Comparison of ENCODE assay signal across 9 mouse cellular contexts in genomic region chr2:118711038-118711494, GRCm38 (mm10). TPM values are rescaled to one million over a fixed set of nuclear protein-coding genes. Genes with fewer than 3 reads are reported as not detected.
A peak's percentile ranks its signal among the peaks of the same experiment; 100 is the strongest.
DNase-seq lines count a peak whose midpoint lies in the region; ATAC-seq and TF ChIP-seq lines count a peak whose summit lies in the region.
"Had no signal": no experiment of that assay in that cellular context is flagged by ENCODE, and none has a peak within 500 bp of the region (broad histone marks: within the 10 kb centered on the region; RNA-seq: fewer than 3 reads in every experiment).

No protein-coding gene starts in this region.

- peak overlapping the region; percentile 1 to 19; a peak in 2 of 4 replicates for H3K4me3 ChIP-seq in ES-E14 (ENCODE audit: insufficient read depth in 1 of 2, low read depth in 1 of 2, low read length in 2 of 2, poor library complexity in 1 of 2, severe bottlenecking in 1 of 2)
- peak overlapping the region; percentile 41 for H3K4me3 ChIP-seq in embryonic facial prominence, embryonic 13.5 days
- peak overlapping the region; percentile 47 for H3K4me3 ChIP-seq in hindbrain, embryonic 15.5 days
- 0 out of 2 replicates have a peak overlapping the region, but pooled peaks have one; percentile 12 for H3K4me3 ChIP-seq in liver, embryonic 15.5 days (replicated peaks)
- peak overlapping the region; percentile 49 for H3K4me3 ChIP-seq in neural tube, embryonic 15.5 days (replicated peaks)

- under 1% methylated on average over 36 of the region's 36 CpGs for WGBS in embryonic facial prominence, embryonic 13.5 days
- under 1% methylated on average over 36 of the region's 36 CpGs for WGBS in hindbrain, embryonic 15.5 days
- 27% methylated on average over 36 of the region's 36 CpGs for WGBS in liver, embryonic 15.5 days (ENCODE audit: insufficient replicate concordance)
- 1% methylated on average over 36 of the region's 36 CpGs for WGBS in neural tube, embryonic 15.5 days

- H3K27ac ChIP-seq in ES-E14 (ENCODE audit: insufficient read depth, low read depth, low read length, poor library complexity, severe bottlenecking) = no peak overlapping the region
- H3K27ac ChIP-seq in embryonic facial prominence, embryonic 13.5 days = no peak overlapping the region
- H3K27ac ChIP-seq in hindbrain, embryonic 15.5 days (replicated peaks) = no peak overlapping the region
- H3K27ac ChIP-seq in liver, embryonic 15.5 days (replicated peaks) = no peak overlapping the region
- H3K27ac ChIP-seq in neural tube, embryonic 15.5 days (replicated peaks) = no peak overlapping the region

- H3K36me3 ChIP-seq in ES-E14 (ENCODE audit: control insufficient read depth, insufficient read depth, low read length, poor library complexity, severe bottlenecking) = no peaks in the 10 kb centered on the region
- H3K36me3 ChIP-seq in embryonic facial prominence, embryonic 13.5 days = no peaks in the 10 kb centered on the region
- H3K36me3 ChIP-seq in hindbrain, embryonic 15.5 days = no peaks in the 10 kb centered on the region
- no peaks in the 10 kb centered on the region for H3K36me3 ChIP-seq in liver, embryonic 15.5 days (replicated peaks)
- no peaks in the 10 kb centered on the region for H3K36me3 ChIP-seq in neural tube, embryonic 15.5 days

- DNase-seq in cerebellum, postnatal 10 days = peak; percentile 70 to 75
- no peak for DNase-seq in cerebellum, adult 11 months
- DNase-seq in ES-E14 (ENCODE audit: low read depth, low spot score) = no peak
- DNase-seq in layer of hippocampus, adult 18-20 months (ENCODE audit: low spot score in 2 of 2) = no peak

- H3K27me3 ChIP-seq in embryonic facial prominence, embryonic 13.5 days = peaks cover 84% of the 10 kb centered on the region
- peaks cover 63% of the 10 kb centered on the region for H3K27me3 ChIP-seq in hindbrain, embryonic 15.5 days
- H3K27me3 ChIP-seq in liver, embryonic 15.5 days = peaks cover 77% of the 10 kb centered on the region
- H3K27me3 ChIP-seq in neural tube, embryonic 15.5 days (replicated peaks) = peaks cover 68% of the 10 kb centered on the region
- H3K27me3 ChIP-seq: CH12.LX had no signal

- peak overlapping the region; percentile 77 for H3K4me2 ChIP-seq in embryonic facial prominence, embryonic 13.5 days
- H3K4me2 ChIP-seq in hindbrain, embryonic 15.5 days = peak overlapping the region; percentile 85
- H3K4me2 ChIP-seq in liver, embryonic 15.5 days = peak overlapping the region; percentile 56
- H3K4me2 ChIP-seq in neural tube, embryonic 15.5 days = peak overlapping the region; percentile 95

- H3K4me1 ChIP-seq in ES-E14 (ENCODE audit: control insufficient read depth in 2 of 2, insufficient read depth in 2 of 2, low read length in 2 of 2, poor library complexity in 1 of 2) = no peaks in the 10 kb centered on the region
- H3K4me1 ChIP-seq in embryonic facial prominence, embryonic 13.5 days = peaks cover 29% of the 10 kb centered on the region
- H3K4me1 ChIP-seq in hindbrain, embryonic 15.5 days (replicated peaks) = peaks cover 25% of the 10 kb centered on the region
- H3K4me1 ChIP-seq in liver, embryonic 15.5 days (replicated peaks) = peaks cover 23% of the 10 kb centered on the region
- H3K4me1 ChIP-seq in neural tube, embryonic 15.5 days = peaks cover 19% of the 10 kb centered on the region

- H3K9ac ChIP-seq in ES-E14 (ENCODE audit: insufficient read depth, low read depth, low read length, poor library complexity, severe bottlenecking) = no peak overlapping the region
- H3K9ac ChIP-seq in embryonic facial prominence, embryonic 13.5 days = peak overlapping the region; percentile 65
- H3K9ac ChIP-seq in hindbrain, embryonic 15.5 days = peak overlapping the region; percentile 58
- no peak overlapping the region for H3K9ac ChIP-seq in liver, embryonic 15.5 days
- H3K9ac ChIP-seq in neural tube, embryonic 15.5 days (replicated peaks) = peak overlapping the region; percentile 59

- in situ Hi-C loops in ES-E14 (cut with MboI; ENCODE audit: low sequenced_read_pairs in 2 of 2, unreplicated experiment in 2 of 2) = no loop called here

- H3K9me3 ChIP-seq in ES-E14 (ENCODE audit: control insufficient read depth, insufficient read depth, low read depth, low read length) = no peaks in the 10 kb centered on the region
- no peaks in the 10 kb centered on the region for H3K9me3 ChIP-seq in embryonic facial prominence, embryonic 13.5 days
- H3K9me3 ChIP-seq in hindbrain, embryonic 15.5 days = no peaks in the 10 kb centered on the region
- no peaks in the 10 kb centered on the region for H3K9me3 ChIP-seq in liver, embryonic 15.5 days (replicated peaks)
- H3K9me3 ChIP-seq in neural tube, embryonic 15.5 days (replicated peaks) = no peaks in the 10 kb centered on the region

- ATAC-seq in embryonic facial prominence, embryonic 13.5 days (ENCODE audit: insufficient number of reproducible peaks, insufficient read depth, low FRiP score, low TSS enrichment, low read depth) = no peak
- peak; percentile 78 for ATAC-seq in hindbrain, embryonic 15.5 days (ENCODE audit: low FRiP score, low read depth)
- ATAC-seq in liver, embryonic 15.5 days (ENCODE audit: insufficient read depth) = no peak
- ATAC-seq in neural tube, embryonic 15.5 days (ENCODE audit: low FRiP score) = peak; percentile 76

TF ChIP-seq in ES-E14, 5 proteins besides CTCF, POLR2A, EP300 and RAD21:
- TF ChIP-seq ZNF384 (IDR thresholded peaks at IDR 0.05; ENCODE audit: low read depth, low read length) (no peak), HCFC1 (IDR thresholded peaks at IDR 0.05; ENCODE audit: borderline replicate concordance, insufficient read depth, low read length) (no peak), ZC3H11A (IDR thresholded peaks at IDR 0.05; ENCODE audit: borderline replicate concordance, low read depth, low read length) (no peak), MAFK (IDR thresholded peaks at IDR 0.05; ENCODE audit: insufficient read depth, low read depth, low read length) (no peak), CHD2 (IDR thresholded peaks at IDR 0.05; ENCODE audit: low read depth, low read length) (no peak)

RNA-seq across cellular contexts. Expression of gene Ankrd63, which starts 7.3 kb away (rescaled TPM):
- 0.05 TPM in 1 of 2 replicates, not detected in the other for total RNA-seq in ES-E14 (2012; rRNA removed)
- 0.07 TPM in 1 of 2 replicates, not detected in the other for polyA plus RNA-seq in embryonic facial prominence, embryonic 13.5 days (2015; fragmentation: Nextera tagmentation; extraction: Ambion mirVana)
- polyA plus RNA-seq in hindbrain, embryonic 15.5 days (2015; fragmentation: Nextera tagmentation; extraction: Ambion mirVana) = 0.05 TPM in 1 of 2 replicates, not detected in the other
- polyA plus RNA-seq in liver, embryonic 15.5 days (2015; fragmentation: Nextera tagmentation; extraction: Ambion mirVana) = 0.07 and 0.08 TPM in 2 replicates
- polyA plus RNA-seq in neural tube, embryonic 15.5 days (2015; fragmentation: Nextera tagmentation; extraction: Ambion mirVana) = not detected in 2 replicates
- 10 to 100 TPM; 18.1 to 18.6 TPM for total RNA-seq in layer of hippocampus, adult 18-20 months (2021)
- total RNA-seq: CH12.LX had no signal

RNA-seq across cellular contexts. Expression of gene Plcb2, which starts 17.2 kb away (rescaled TPM):
- total RNA-seq in ES-E14 (2012; rRNA removed) = 0.09 TPM in 1 of 2 replicates, not detected in the other
- polyA plus RNA-seq in embryonic facial prominence, embryonic 13.5 days (2015; fragmentation: Nextera tagmentation; extraction: Ambion mirVana) = 0.47 and 0.55 TPM in 2 replicates
- 0.80 and 0.96 TPM in 2 replicates for polyA plus RNA-seq in hindbrain, embryonic 15.5 days (2015; fragmentation: Nextera tagmentation; extraction: Ambion mirVana)
- polyA plus RNA-seq in liver, embryonic 15.5 days (2015; fragmentation: Nextera tagmentation; extraction: Ambion mirVana) = 2.3 and 2.9 TPM in 2 replicates
- polyA plus RNA-seq in neural tube, embryonic 15.5 days (2015; fragmentation: Nextera tagmentation; extraction: Ambion mirVana) = 1.0 and 2.2 TPM in 2 replicates
- total RNA-seq in layer of hippocampus, adult 18-20 months (2021) = 1 to 10 TPM; 2.2 to 2.5 TPM

RNA-seq across cellular contexts. Expression of gene Inafm2, which starts 34.5 kb away (rescaled TPM):
- 2.2 and 2.7 TPM in 2 replicates for total RNA-seq in ES-E14 (2012; rRNA removed)
- 12.7 and 13.1 TPM in 2 replicates for polyA plus RNA-seq in embryonic facial prominence, embryonic 13.5 days (2015; fragmentation: Nextera tagmentation; extraction: Ambion mirVana)
- polyA plus RNA-seq in hindbrain, embryonic 15.5 days (2015; fragmentation: Nextera tagmentation; extraction: Ambion mirVana) = 18.9 and 20.6 TPM in 2 replicates
- 12.3 and 12.6 TPM in 2 replicates for polyA plus RNA-seq in liver, embryonic 15.5 days (2015; fragmentation: Nextera tagmentation; extraction: Ambion mirVana)
- polyA plus RNA-seq in neural tube, embryonic 15.5 days (2015; fragmentation: Nextera tagmentation; extraction: Ambion mirVana) = 22.0 and 23.5 TPM in 2 replicates
- total RNA-seq in layer of hippocampus, adult 18-20 months (2021) = 10 to 100 TPM; 71.4 to 77.5 TPM

RNA-seq across cellular contexts. Expression of gene Pak6, which starts 48.0 kb away (rescaled TPM):
- total RNA-seq in ES-E14 (2012; rRNA removed) = 0.85 and 3.1 TPM in 2 replicates
- 2.2 and 2.7 TPM in 2 replicates for polyA plus RNA-seq in embryonic facial prominence, embryonic 13.5 days (2015; fragmentation: Nextera tagmentation; extraction: Ambion mirVana)
- polyA plus RNA-seq in hindbrain, embryonic 15.5 days (2015; fragmentation: Nextera tagmentation; extraction: Ambion mirVana) = 46.9 and 48.6 TPM in 2 replicates
- 0.30 and 0.45 TPM in 2 replicates for polyA plus RNA-seq in liver, embryonic 15.5 days (2015; fragmentation: Nextera tagmentation; extraction: Ambion mirVana)
- polyA plus RNA-seq in neural tube, embryonic 15.5 days (2015; fragmentation: Nextera tagmentation; extraction: Ambion mirVana) = 40.2 and 42.4 TPM in 2 replicates
- total RNA-seq in layer of hippocampus, adult 18-20 months (2021) = 10 to 100 TPM; 54.3 to 67.9 TPM

RNA-seq across cellular contexts. Expression of gene Ccdc9b, which starts 51.4 kb away (rescaled TPM):
- total RNA-seq in ES-E14 (2012; rRNA removed) = 1.1 and 3.1 TPM in 2 replicates
- polyA plus RNA-seq in embryonic facial prominence, embryonic 13.5 days (2015; fragmentation: Nextera tagmentation; extraction: Ambion mirVana) = 0.83 and 0.91 TPM in 2 replicates
- 1.0 and 1.5 TPM in 2 replicates for polyA plus RNA-seq in hindbrain, embryonic 15.5 days (2015; fragmentation: Nextera tagmentation; extraction: Ambion mirVana)
- polyA plus RNA-seq in liver, embryonic 15.5 days (2015; fragmentation: Nextera tagmentation; extraction: Ambion mirVana) = 0.20 and 0.29 TPM in 2 replicates
- 0.97 and 1.2 TPM in 2 replicates for polyA plus RNA-seq in neural tube, embryonic 15.5 days (2015; fragmentation: Nextera tagmentation; extraction: Ambion mirVana)
- 1 to 10 TPM; 6.5 to 6.7 TPM for total RNA-seq in layer of hippocampus, adult 18-20 months (2021)
- total RNA-seq: CH12.LX had no signal

Comparison
In these comparisons a context has a peak if more than half of its experiments do, and no peak if none do; other contexts are left out.
1. DNase-seq: peak in cerebellum, postnatal 10 days (2 of 2); none in cerebellum, adult 11 months (single experiment), ES-E14 (single experiment) and layer of hippocampus, adult 18-20 months (0 of 2).
2. H3K9ac ChIP-seq: peak in embryonic facial prominence, embryonic 13.5 days (single experiment), hindbrain, embryonic 15.5 days (single experiment) and neural tube, embryonic 15.5 days (single experiment); none in ES-E14 (single experiment) and liver, embryonic 15.5 days (single experiment).
3. ATAC-seq: peak in hindbrain, embryonic 15.5 days (single experiment) and neural tube, embryonic 15.5 days (single experiment); none in embryonic facial prominence, embryonic 13.5 days (single experiment) and liver, embryonic 15.5 days (single experiment).
4. Peak in every context shown above with its lines, with median percentiles within 50 percentile points of each other: H3K4me3 ChIP-seq and H3K4me2 ChIP-seq.